Mouse (Mus musculus) testis, adult 2 months (tissue): ENCODE measurements around the gene Ulk4. TPM values are rescaled to one million over a fixed set of nuclear protein-coding genes. Genes with fewer than 3 reads are reported as not detected.

Experiments used
- H3K27ac ChIP-seq: fragments of 200-500 bp; 2 replicates; pipeline ENCODE4 v1.5.1; 2012; ENCODE audit warnings: low read depth, low read length; ENCODE audit not compliant: control insufficient read depth, insufficient read depth
- H3K27me3 ChIP-seq: fragments of 200-500 bp; 2 replicates; pipeline ENCODE4 v1.6.1; 2012; ENCODE audit warnings: mild to moderate bottlenecking, low read length, moderate library complexity; ENCODE audit not compliant: control insufficient read depth, insufficient read depth
- H3K36me3 ChIP-seq: fragments of 200-500 bp; 2 replicates; pipeline ENCODE4 v1.6.1; 2012; ENCODE audit warnings: mild to moderate bottlenecking, low read length; ENCODE audit not compliant: control insufficient read depth, insufficient read depth
- H3K4me1 ChIP-seq: fragments of 200-500 bp; 2 replicates; pipeline ENCODE4 v1.6.1; 2012; ENCODE audit warnings: low read length; ENCODE audit not compliant: control insufficient read depth, insufficient read depth
- H3K4me3 ChIP-seq: fragments of 200-500 bp; 2 replicates; pipeline ENCODE4 v1.5.1; 2012; ENCODE audit warnings: low read depth, mild to moderate bottlenecking, low read length, moderate library complexity, mixed read lengths; ENCODE audit not compliant: control insufficient read depth
- CTCF ChIP-seq: fragments of 200-500 bp; IDR thresholded peaks from 2 replicates; pipeline ENCODE4 v1.5.1; 2012; ENCODE audit warnings: low read depth, mild to moderate bottlenecking, inconsistent platforms, low read length, moderate library complexity; ENCODE audit not compliant: control insufficient read depth, insufficient read depth, insufficient replicate concordance
- POLR2A ChIP-seq: fragments of 200-500 bp; IDR thresholded peaks from 2 replicates; pipeline ENCODE4 v1.6.1; 2012; ENCODE audit warnings: low read depth, mild to moderate bottlenecking, inconsistent platforms, low read length, moderate library complexity; ENCODE audit not compliant: control insufficient read depth
- polyA plus RNA-seq: library from polyadenylated mRNA; depleted of rRNA; stranded (reverse); fragments of >200 nt; gene quantifications from 2 replicates; pipeline ENCODE4 v1.2.3, GENCODE M21; 2012

Gene Ulk4
- polyA plus RNA-seq, 1 experiment, result 291 TPM

DNA sequence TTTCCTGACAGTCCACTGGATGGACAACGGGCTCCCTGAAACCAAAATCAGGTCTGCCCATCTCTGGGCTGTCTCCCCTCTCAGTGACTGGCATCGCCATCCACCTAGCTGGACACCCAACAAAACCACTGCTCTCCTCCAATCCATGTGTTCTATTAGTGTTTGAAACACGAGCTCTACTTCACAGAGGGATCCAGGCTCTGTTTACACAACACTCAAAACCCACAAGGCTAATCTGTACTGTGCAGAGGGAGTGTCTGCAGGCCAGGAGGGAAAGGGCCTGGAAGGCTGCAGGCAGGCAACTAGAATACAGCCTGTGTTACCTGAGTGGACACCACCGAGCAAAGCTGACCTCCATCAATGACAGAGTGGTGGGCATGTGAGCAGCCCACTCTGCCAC, 5.4 kb downstream of the Ulk4 start:
- H3K27ac ChIP-seq, result no peak overlapping the region
- H3K27me3 ChIP-seq, result no peaks in the 10 kb centered on the region
- H3K4me1 ChIP-seq, result peaks cover 3% of the 10 kb centered on the region
- no peak overlapping the region for H3K4me3 ChIP-seq
- no peaks in the 10 kb centered on the region for H3K36me3 ChIP-seq
- TF ChIP-seq CTCF (no peak), POLR2A (no peak)

DNA sequence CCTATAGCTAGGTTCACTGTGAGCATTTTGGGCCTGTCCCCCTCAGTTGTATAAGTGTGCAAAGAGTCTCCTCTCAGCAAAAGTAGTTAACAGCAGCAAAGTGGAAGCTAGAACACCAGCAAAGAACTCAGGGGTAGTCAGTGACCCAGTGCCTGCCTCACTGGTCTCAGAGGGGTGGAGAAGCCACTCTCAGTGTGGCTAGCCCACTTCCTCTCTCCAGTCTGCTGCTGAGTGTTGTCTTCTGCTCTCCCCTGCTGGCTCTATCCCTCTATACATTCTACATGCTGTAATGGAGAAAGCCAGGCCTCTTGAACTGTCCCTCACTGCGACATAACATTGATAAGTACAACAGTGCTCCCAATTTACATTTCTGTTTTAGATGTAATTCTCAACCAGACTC, 5.8 kb downstream of the Ulk4 start:
- H3K27me3 ChIP-seq, result no peaks in the 10 kb centered on the region
- TF ChIP-seq CTCF (no peak), POLR2A (no peak)
- no peaks in the 10 kb centered on the region for H3K4me1 ChIP-seq
- no peak overlapping the region for H3K4me3 ChIP-seq
- no peak overlapping the region for H3K27ac ChIP-seq
- H3K36me3 ChIP-seq, result no peaks in the 10 kb centered on the region

GRCm38 (mm10) chr9:121265307-121265706, 11.7 kb downstream of the Ulk4 start:
- Histone ChIP-seq H3K4me1 (no peaks in the 10 kb centered on the region), H3K27ac (no peak overlapping the region), H3K36me3 (0 out of 2 replicates have a peak, but pooled peaks cover 2% of the 10 kb centered on the region), H3K4me3 (no peak overlapping the region), H3K27me3 (no peaks in the 10 kb centered on the region)
- no peak for TF ChIP-seq CTCF

DNA sequence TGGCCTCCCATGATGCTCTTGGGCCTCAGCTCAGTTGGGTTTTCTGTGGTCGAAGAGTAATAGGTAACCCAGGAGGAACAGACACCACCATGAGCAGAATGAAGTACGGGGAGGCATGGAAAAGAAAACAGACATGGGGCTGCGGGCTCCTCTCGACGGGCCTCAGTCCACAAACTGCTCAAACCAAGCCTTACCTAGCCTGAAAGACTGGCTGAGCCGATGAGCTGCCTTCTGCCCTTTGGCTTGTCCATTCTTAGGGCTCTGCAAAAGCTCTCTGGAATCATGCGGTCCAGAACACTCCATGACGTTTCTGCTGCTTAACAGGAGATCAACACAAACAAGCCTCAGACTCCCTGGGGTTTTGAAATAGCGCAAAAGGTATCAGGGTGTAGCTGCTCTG, 19.9 kb downstream of the Ulk4 start:
- Histone ChIP-seq H3K4me1 (no peaks in the 10 kb centered on the region; the same call in 1 of the 2 replicates), H3K27ac (no peak overlapping the region), H3K36me3 (peaks cover 3% of the 10 kb centered on the region), H3K27me3 (no peaks in the 10 kb centered on the region), H3K4me3 (no peak overlapping the region)
- TF ChIP-seq POLR2A, result no peak

DNA sequence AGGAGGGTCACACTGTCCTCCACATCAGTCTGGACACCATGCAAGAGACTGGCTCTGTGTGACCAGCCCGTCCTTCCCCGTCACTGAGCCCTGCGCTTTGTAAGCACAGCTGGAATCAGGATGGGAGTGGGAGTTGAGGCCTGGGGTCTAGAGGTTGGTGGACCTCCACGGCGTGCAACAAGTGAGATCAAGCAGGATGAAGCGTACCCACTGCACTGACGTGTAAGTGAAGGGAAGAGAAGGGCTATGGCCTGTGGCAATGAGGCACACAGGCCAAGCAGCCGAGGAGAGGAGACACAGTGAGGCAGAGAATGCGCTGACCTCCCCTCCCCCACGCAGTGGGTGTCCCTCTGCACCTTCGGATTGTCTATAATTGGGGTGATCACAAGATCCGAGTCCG, 22.2 kb downstream of the Ulk4 start:
- H3K27ac ChIP-seq, result no peak overlapping the region
- no peak for TF ChIP-seq POLR2A
- TF ChIP-seq CTCF, result no peak; the same call in 1 of the 2 replicates
- H3K36me3 ChIP-seq, result peaks cover 2% of the 10 kb centered on the region
- H3K4me1 ChIP-seq, result no peaks in the 10 kb centered on the region; the same call in 1 of the 2 replicates
- H3K27me3 ChIP-seq, result no peaks in the 10 kb centered on the region
- no peak overlapping the region for H3K4me3 ChIP-seq

GRCm38 (mm10) chr9:121253983-121254382, 23.0 kb downstream of the Ulk4 start:
- no peak overlapping the region for H3K27ac ChIP-seq
- H3K36me3 ChIP-seq, result peaks cover 2% of the 10 kb centered on the region
- H3K27me3 ChIP-seq, result no peaks in the 10 kb centered on the region
- H3K4me1 ChIP-seq, result no peaks in the 10 kb centered on the region; the same call in 1 of the 2 replicates
- TF ChIP-seq POLR2A, result no peak
- no peak for TF ChIP-seq CTCF
- no peak overlapping the region for H3K4me3 ChIP-seq

- H3K36me3 ChIP-seq, result peaks cover 5% of the 10 kb centered on the region
- H3K27ac ChIP-seq, result no peak overlapping the region
- no peak overlapping the region for H3K4me3 ChIP-seq
- no peaks in the 10 kb centered on the region for H3K4me1 ChIP-seq
- TF ChIP-seq CTCF, result no peak
- TF ChIP-seq POLR2A, result no peak
- no peaks in the 10 kb centered on the region for H3K27me3 ChIP-seq
Observed at GRCm38 (mm10) chr9:121250854-121251253, 26.1 kb downstream of the Ulk4 start.

DNA sequence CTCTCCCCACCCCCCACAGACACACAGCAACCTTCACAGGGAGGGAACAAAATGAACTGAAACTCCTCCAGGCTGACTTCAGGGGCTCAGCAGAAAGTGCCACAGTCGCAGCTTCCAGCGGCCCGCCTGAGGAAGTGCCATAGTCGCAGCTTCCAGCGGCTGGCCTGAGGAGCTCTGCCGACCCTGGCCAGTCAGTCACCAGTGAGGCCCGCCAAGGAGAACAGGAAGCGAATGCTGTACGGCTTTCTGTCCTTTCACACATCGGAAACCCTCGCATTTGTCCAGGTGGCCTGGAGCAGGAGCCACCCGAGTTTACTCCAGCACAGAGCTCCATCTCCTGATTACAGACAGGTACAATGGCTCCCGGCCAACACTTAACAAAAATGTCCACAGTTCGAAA, 27.2 kb downstream of the Ulk4 start:
- Histone ChIP-seq H3K4me1 (no peaks in the 10 kb centered on the region), H3K27me3 (no peaks in the 10 kb centered on the region), H3K36me3 (peaks cover 3% of the 10 kb centered on the region), H3K4me3 (no peak overlapping the region), H3K27ac (no peak overlapping the region)
- TF ChIP-seq POLR2A (no peak), CTCF (no peak)
